Mouse (Mus musculus) intestine, embryonic 16.5 days (tissue): Measurements from ENCODE around the gene Olfr1220. TPM values are rescaled to one million over a fixed set of nuclear protein-coding genes. Genes with fewer than 3 reads are reported as not detected.

Source experiments
- polyA plus RNA-seq: library from polyadenylated mRNA; unstranded; fragments of >200 nt; fragmentation: Nextera tagmentation; extraction: Ambion mirVana; gene quantifications from 2 replicates; pipeline ENCODE4 v1.2.1, GENCODE M21; 2015

Olfr1220 gene
- polyA plus RNA-seq, 1 experiment from 2014 or later = not detected

Other genes with a start within 250 kb of the Olfr1220 start
- gene Olfr1206, start 243.6 kb downstream of the Olfr1220 start, polyA plus RNA-seq = not detected in 2 replicates
- not detected in 2 replicates for gene Olfr1208, start 204.5 kb downstream of the Olfr1220 start, polyA plus RNA-seq
- gene Olfr1209, start 191.7 kb downstream of the Olfr1220 start, polyA plus RNA-seq = not detected in 2 replicates
- gene Olfr1211, start 168.7 kb downstream of the Olfr1220 start, polyA plus RNA-seq = not detected in 2 replicates
- gene Olfr1212, start 152.9 kb downstream of the Olfr1220 start, polyA plus RNA-seq = not detected in 2 replicates
- not detected in 2 replicates for gene Gm13762, start 126.6 kb downstream of the Olfr1220 start, polyA plus RNA-seq
- not detected in 2 replicates for gene Olfr1214, start 114.2 kb downstream of the Olfr1220 start, polyA plus RNA-seq
- not detected in 2 replicates for gene Olfr1215, start 99.9 kb downstream of the Olfr1220 start, polyA plus RNA-seq
- gene Olfr1216, start 88.5 kb downstream of the Olfr1220 start, polyA plus RNA-seq = not detected in 2 replicates
- gene Olfr1217, start 74.8 kb downstream of the Olfr1220 start, polyA plus RNA-seq = not detected in 2 replicates
- not detected in 2 replicates for gene Olfr1218, start 45.6 kb downstream of the Olfr1220 start, polyA plus RNA-seq
- not detected in 2 replicates for gene Olfr1219, start 23.3 kb downstream of the Olfr1220 start, polyA plus RNA-seq
- gene Olfr1221, start 10.4 kb upstream of the Olfr1220 start, polyA plus RNA-seq = not detected in 2 replicates
- not detected in 2 replicates for gene Olfr1222, start 26.2 kb upstream of the Olfr1220 start, polyA plus RNA-seq
- gene Olfr1223, start 44.7 kb upstream of the Olfr1220 start, polyA plus RNA-seq = not detected in 2 replicates
- gene Olfr1224-ps1, start 57.3 kb upstream of the Olfr1220 start, polyA plus RNA-seq = not detected in 2 replicates
- gene Olfr1225, start 67.8 kb upstream of the Olfr1220 start, polyA plus RNA-seq = not detected in 2 replicates
- not detected in 2 replicates for gene Olfr1226, start 93.2 kb upstream of the Olfr1220 start, polyA plus RNA-seq
- not detected in 2 replicates for gene Olfr1228, start 147.2 kb upstream of the Olfr1220 start, polyA plus RNA-seq
- gene Olfr1229, start 181.2 kb upstream of the Olfr1220 start, polyA plus RNA-seq = not detected in 2 replicates
- not detected in 2 replicates for gene Olfr1230, start 190.4 kb upstream of the Olfr1220 start, polyA plus RNA-seq
- gene Olfr1231, start 200.2 kb upstream of the Olfr1220 start, polyA plus RNA-seq = not detected in 2 replicates
- gene Olfr1232, start 222.8 kb upstream of the Olfr1220 start, polyA plus RNA-seq = not detected in 2 replicates
- gene Olfr1233, start 235.6 kb upstream of the Olfr1220 start, polyA plus RNA-seq = not detected in 2 replicates